Mouse (Mus musculus) kidney, embryonic 15.5 days (tissue): ENCODE data around the gene Ngrn. TPM values are rescaled to one million over a fixed set of nuclear protein-coding genes. Genes with fewer than 3 reads are reported as not detected.

Experiments
- ATAC-seq: fragments of 200-750 bp; cut with Nextera tagmentation; replicated peaks from 2 replicates; pipeline ENCODE4 v1.8.0; 2017; ENCODE audit warnings: moderate TSS enrichment; ENCODE audit not compliant: low FRiP score
- H3K27ac ChIP-seq: fragments of 300-500 bp; sonication (generic); 2 replicates; pipeline ENCODE4 v1.5.1; 2015; ENCODE audit warnings: mild to moderate bottlenecking, inconsistent platforms
- H3K27me3 ChIP-seq: fragments of 300-500 bp; sonication (generic); 2 replicates; pipeline ENCODE4 v1.6.1; 2015; ENCODE audit warnings: inconsistent platforms
- H3K36me3 ChIP-seq: fragments of 300-500 bp; sonication (generic); 2 replicates; pipeline ENCODE4 v1.6.1; 2015; ENCODE audit warnings: inconsistent platforms
- H3K4me1 ChIP-seq: fragments of 300-500 bp; sonication (generic); 2 replicates; pipeline ENCODE4 v1.6.1; 2015; ENCODE audit warnings: inconsistent platforms
- H3K4me2 ChIP-seq: fragments of 300-500 bp; sonication (generic); 2 replicates; pipeline ENCODE4 v1.6.1; 2015; ENCODE audit warnings: moderate library complexity, mild to moderate bottlenecking, inconsistent platforms
- H3K4me3 ChIP-seq: fragments of 300-500 bp; sonication (generic); replicated peaks from 2 replicates; pipeline ENCODE4 v1.5.1; 2015; ENCODE audit warnings: mild to moderate bottlenecking, inconsistent platforms
- H3K9ac ChIP-seq: fragments of 300-500 bp; sonication (generic); 2 replicates; pipeline ENCODE4 v1.6.1; 2015; ENCODE audit warnings: mild to moderate bottlenecking, inconsistent platforms
- H3K9me3 ChIP-seq: fragments of 300-500 bp; sonication (generic); replicated peaks from 2 replicates; pipeline ENCODE4 v1.6.1; 2016; ENCODE audit warnings: inconsistent platforms
- WGBS: fragments of 180-500 bp; shearing (Covaris S2); methylation state at CpG from one replicate; pipeline ENCODE4 v1.1.7; 2015; ENCODE audit warnings: mixed read lengths; 5-methylcytosine and 5-hydroxymethylcytosine counted together
- polyA plus RNA-seq: library from polyadenylated mRNA; unstranded; fragments of >200 nt; fragmentation: Nextera tagmentation; extraction: Ambion mirVana; gene quantifications from 2 replicates; pipeline ENCODE4 v1.2.1, GENCODE M21; 2015

Gene Ngrn
- polyA plus RNA-seq, 1 experiment from 2014 or later: 48.3 TPM

DNA sequence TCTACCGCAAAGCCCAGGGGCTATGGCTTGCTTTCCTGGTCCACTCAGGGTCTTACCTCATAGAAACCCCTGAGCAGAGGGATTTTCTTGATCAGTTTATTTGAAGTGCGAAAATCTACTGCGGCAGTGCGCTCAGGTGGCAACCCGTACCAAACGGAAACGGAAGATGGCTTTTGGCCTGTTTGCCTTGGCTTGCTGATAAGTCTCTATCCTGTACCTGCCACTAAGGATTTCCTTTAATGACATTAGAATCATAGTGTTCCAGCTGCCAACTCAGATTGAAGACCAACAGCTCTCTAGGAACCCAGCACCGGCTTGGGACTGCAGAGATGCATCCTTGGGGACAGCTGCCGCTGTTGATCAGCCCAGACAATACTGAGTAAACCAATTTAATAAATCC is 27.2 kb upstream of the Ngrn start:
- 72% methylated on average over 9 of the region's 9 CpGs for WGBS
- no peak for ATAC-seq

DNA sequence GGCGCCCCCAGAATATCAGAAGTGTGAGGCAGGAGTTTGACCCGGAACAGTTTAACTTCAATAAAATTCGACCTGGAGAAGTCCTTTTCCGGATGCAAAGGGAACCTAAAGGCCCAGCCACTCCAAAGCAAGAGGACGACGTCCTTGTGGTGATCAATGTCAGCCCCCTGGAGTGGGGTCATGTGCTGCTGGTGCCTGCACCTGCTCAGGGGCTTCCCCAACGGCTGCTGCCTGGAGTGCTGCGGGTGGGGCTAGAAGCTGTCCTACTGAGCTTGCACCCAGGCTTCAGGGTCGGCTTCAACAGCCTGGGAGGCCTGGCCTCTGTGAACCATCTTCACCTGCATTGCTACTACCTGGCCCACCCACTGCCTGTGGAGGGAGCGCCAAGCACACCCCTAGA is 22.5 kb upstream of the Ngrn start:
- H3K4me2 ChIP-seq: no peak overlapping the region
- ATAC-seq: no peak
- no peak overlapping the region for H3K4me3 ChIP-seq
- H3K4me1 ChIP-seq: peaks cover 6% of the 10 kb centered on the region
- no peaks in the 10 kb centered on the region for H3K9me3 ChIP-seq
- 89% methylated on average over 10 of the region's 10 CpGs for WGBS
- no peak overlapping the region for H3K27ac ChIP-seq
- H3K9ac ChIP-seq: no peak overlapping the region
- peaks cover 33% of the 10 kb centered on the region for H3K36me3 ChIP-seq
- H3K27me3 ChIP-seq: no peaks in the 10 kb centered on the region

More for the DNA sequence above, 27.2 kb upstream of the Ngrn start:
- Histone ChIP-seq H3K4me3 (peak overlapping the region; percentile 74), H3K36me3 (peaks cover 10% of the 10 kb centered on the region), H3K9me3 (no peaks in the 10 kb centered on the region), H3K9ac (no peak overlapping the region), H3K4me1 (peaks cover 34% of the 10 kb centered on the region), H3K27ac (no peak overlapping the region), H3K4me2 (peak overlapping the region; percentile 90), H3K27me3 (no peaks in the 10 kb centered on the region)

DNA sequence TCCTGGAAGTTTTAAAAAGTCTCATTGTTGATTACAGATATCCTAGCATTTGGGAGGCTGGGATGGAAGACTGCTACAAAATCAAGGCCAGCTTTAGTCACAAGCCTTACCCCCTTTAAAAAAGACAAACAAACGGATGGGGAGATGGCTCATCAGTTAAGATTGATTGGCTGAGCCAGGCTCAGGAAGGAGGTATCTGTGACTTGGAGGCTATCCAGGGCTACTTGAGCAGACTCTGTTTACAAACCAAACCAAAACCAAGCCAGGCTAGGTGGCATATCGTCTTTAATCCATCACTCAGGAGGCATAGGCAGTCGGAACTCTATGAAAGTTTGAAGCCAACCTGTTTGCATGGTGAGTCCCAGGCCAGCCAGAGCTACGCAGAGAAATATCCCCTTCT is 19.4 kb upstream of the Ngrn start:
- H3K4me1 ChIP-seq: no peaks in the 10 kb centered on the region
- H3K27me3 ChIP-seq: no peaks in the 10 kb centered on the region
- H3K36me3 ChIP-seq: peaks cover 33% of the 10 kb centered on the region
- ATAC-seq: no peak
- WGBS: 80% methylated on average over 4 of the region's 4 CpGs
- H3K4me2 ChIP-seq: no peak overlapping the region
- no peak overlapping the region for H3K9ac ChIP-seq
- no peak overlapping the region for H3K4me3 ChIP-seq
- no peaks in the 10 kb centered on the region for H3K9me3 ChIP-seq
- no peak overlapping the region for H3K27ac ChIP-seq

DNA sequence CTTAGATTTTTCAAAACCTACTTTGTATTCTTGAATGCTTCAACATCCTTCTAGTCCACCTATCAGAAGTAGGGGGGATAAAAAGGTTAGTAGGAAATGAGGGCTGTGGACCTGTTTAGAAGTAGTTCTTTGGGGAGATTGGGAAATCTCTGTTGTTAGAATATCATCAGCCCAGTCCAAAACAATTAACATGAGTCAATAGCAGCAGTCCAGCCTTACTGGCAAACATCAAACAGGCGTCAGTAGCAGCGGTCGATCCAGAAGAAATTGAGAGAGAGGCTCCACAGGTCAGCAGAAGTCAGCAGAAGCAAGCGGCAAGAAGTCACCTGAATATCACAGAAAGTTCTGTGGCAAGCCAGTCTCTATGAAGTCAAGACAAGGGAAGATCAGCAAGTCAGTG is 16.2 kb upstream of the Ngrn start:
- no peak overlapping the region for H3K9ac ChIP-seq
- H3K4me2 ChIP-seq: no peak overlapping the region
- no peaks in the 10 kb centered on the region for H3K9me3 ChIP-seq
- 96% methylated on average over 4 of the region's 4 CpGs for WGBS
- H3K4me3 ChIP-seq: no peak overlapping the region
- no peaks in the 10 kb centered on the region for H3K27me3 ChIP-seq
- ATAC-seq: no peak
- H3K27ac ChIP-seq: no peak overlapping the region
- H3K36me3 ChIP-seq: peaks cover 14% of the 10 kb centered on the region
- H3K4me1 ChIP-seq: no peaks in the 10 kb centered on the region

- Histone ChIP-seq H3K27ac (peak within 1 kb of the TSS; percentile 78), H3K4me1 (no peaks in the 10 kb centered on the region), H3K4me2 (peak within 1 kb of the TSS; percentile 65), H3K27me3 (no peaks in the 10 kb centered on the region), H3K9ac (peak within 1 kb of the TSS; percentile 59), H3K36me3 (0 out of 2 replicates have a peak, but pooled peaks cover 4% of the 10 kb centered on the region), H3K4me3 (peak within 1 kb of the TSS; percentile 55), H3K9me3 (no peaks in the 10 kb centered on the region)
- peak; percentile 98 for ATAC-seq
- under 1% methylated on average over 48 of the region's 48 CpGs for WGBS
Measured at GRCm38 (mm10) chr7:80246148-80246721, 14.8 kb upstream of the Ngrn start, which contains the start of gene Ttll13. Gene Ttll13 (plus strand): TSS chr7:80246376.

GRCm38 (mm10) chr7:80246859-80247258 is 14.2 kb upstream of the Ngrn start:
- peak overlapping the region; percentile 59; the same call in 1 of the 2 replicates for H3K9ac ChIP-seq
- H3K4me1 ChIP-seq: no peaks in the 10 kb centered on the region
- no peak for ATAC-seq
- 68% methylated on average over 7 of the region's 7 CpGs for WGBS
- peak overlapping the region; percentile 65 for H3K4me2 ChIP-seq
- no peaks in the 10 kb centered on the region for H3K36me3 ChIP-seq
- H3K9me3 ChIP-seq: no peaks in the 10 kb centered on the region
- H3K27ac ChIP-seq: peak overlapping the region; percentile 78; the same call in 1 of the 2 replicates
- H3K27me3 ChIP-seq: no peaks in the 10 kb centered on the region
- peak overlapping the region; percentile 55 for H3K4me3 ChIP-seq

GRCm38 (mm10) chr7:80252437-80252836 is 8.6 kb upstream of the Ngrn start:
- 74% methylated on average over 7 of the region's 7 CpGs for WGBS
- Histone ChIP-seq H3K27ac (no peak overlapping the region), H3K4me3 (no peak overlapping the region), H3K4me1 (no peaks in the 10 kb centered on the region), H3K9ac (no peak overlapping the region), H3K36me3 (no peaks in the 10 kb centered on the region), H3K9me3 (no peaks in the 10 kb centered on the region), H3K4me2 (no peak overlapping the region), H3K27me3 (peaks cover 4% of the 10 kb centered on the region; the same call in 1 of the 2 replicates)
- ATAC-seq: no peak

DNA sequence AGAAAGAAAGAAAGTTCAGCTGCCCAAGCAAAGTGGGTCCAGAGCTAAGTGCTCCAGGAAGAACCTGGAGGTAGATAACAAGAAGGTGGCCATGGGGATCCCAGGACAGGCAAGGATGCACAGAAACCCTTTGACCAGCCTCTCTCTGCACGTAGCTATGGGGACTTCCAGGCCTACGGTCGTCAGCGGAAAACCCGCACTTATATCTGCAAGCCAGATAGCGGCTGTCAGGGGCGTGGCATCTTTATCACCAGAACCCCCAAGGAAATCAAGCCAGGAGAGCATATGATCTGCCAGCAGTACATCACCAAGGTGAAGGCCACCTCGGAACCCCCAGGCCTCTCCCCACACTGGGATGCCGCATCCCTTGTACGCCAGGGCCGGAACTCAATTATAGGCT is 8.1 kb upstream of the Ngrn start:
- Histone ChIP-seq H3K4me3 (no peak overlapping the region), H3K36me3 (no peaks in the 10 kb centered on the region), H3K4me1 (no peaks in the 10 kb centered on the region), H3K9me3 (no peaks in the 10 kb centered on the region), H3K9ac (no peak overlapping the region), H3K27me3 (peaks cover 4% of the 10 kb centered on the region; the same call in 1 of the 2 replicates), H3K4me2 (no peak overlapping the region), H3K27ac (no peak overlapping the region)
- no peak for ATAC-seq
- WGBS: 86% methylated on average over 11 of the region's 11 CpGs

DNA sequence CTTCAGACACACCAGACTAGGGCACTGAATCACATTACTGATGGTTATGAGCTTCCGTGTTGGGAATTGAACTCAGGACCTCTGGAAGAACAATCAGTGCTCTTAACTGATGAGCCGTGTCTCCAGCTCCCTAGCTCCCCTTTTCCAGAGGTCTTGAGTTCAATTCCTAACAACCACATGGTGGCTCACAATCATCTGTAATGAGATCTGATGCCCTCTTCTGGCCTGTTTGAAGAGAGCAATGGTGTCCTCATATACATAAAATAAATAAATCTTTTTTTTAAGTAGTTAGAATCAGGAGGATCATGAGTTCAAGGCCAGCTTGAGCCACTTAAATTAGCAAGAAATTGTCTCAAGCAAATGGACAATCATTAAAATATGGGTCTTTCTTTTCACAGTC is 5.0 kb upstream of the Ngrn start:
- ATAC-seq: no peak
- H3K36me3 ChIP-seq: no peaks in the 10 kb centered on the region
- H3K9ac ChIP-seq: no peak overlapping the region
- H3K4me1 ChIP-seq: peaks cover 7% of the 10 kb centered on the region; the same call in 1 of the 2 replicates
- no peak overlapping the region for H3K4me2 ChIP-seq
- WGBS: 75% methylated on average over 2 of the region's 2 CpGs
- H3K27ac ChIP-seq: no peak overlapping the region
- peaks cover 16% of the 10 kb centered on the region for H3K27me3 ChIP-seq
- no peaks in the 10 kb centered on the region for H3K9me3 ChIP-seq
- H3K4me3 ChIP-seq: no peak overlapping the region

DNA sequence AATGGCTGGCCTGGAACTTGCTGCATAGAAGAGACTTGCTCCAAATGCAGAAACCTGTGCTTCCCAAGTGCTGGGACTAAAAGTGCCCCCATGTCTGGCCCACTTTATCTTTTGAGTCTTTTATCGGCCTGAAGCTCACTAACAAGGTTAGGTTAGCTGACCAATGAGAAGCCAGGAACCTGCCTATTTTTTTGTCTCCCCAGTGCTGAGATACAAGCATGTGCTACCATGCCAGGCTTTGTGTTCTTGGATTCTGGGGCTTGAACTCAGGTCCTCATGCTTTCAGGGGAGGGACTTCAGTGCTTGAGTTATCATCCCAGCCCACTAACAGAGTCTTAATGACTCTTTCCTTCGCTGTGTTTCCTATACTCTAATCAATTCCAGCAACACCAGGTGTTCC is 3.3 kb upstream of the Ngrn start:
- peaks cover 16% of the 10 kb centered on the region for H3K27me3 ChIP-seq
- no peak overlapping the region for H3K4me2 ChIP-seq
- no peak overlapping the region for H3K4me3 ChIP-seq
- no peak overlapping the region for H3K27ac ChIP-seq
- peaks cover 17% of the 10 kb centered on the region for H3K4me1 ChIP-seq
- ATAC-seq: no peak
- no peaks in the 10 kb centered on the region for H3K36me3 ChIP-seq
- WGBS: 73% methylated on average over 2 of the region's 2 CpGs
- no peaks in the 10 kb centered on the region for H3K9me3 ChIP-seq
- H3K9ac ChIP-seq: no peak overlapping the region

GRCm38 (mm10) chr7:80261372-80261990 is 466 bp downstream of the Ngrn start:
- Histone ChIP-seq H3K9ac (peak overlapping the region; percentile 92), H3K4me1 (peaks cover 17% of the 10 kb centered on the region), H3K9me3 (no peaks in the 10 kb centered on the region), H3K4me3 (peak overlapping the region; percentile 95), H3K27me3 (peaks cover 12% of the 10 kb centered on the region), H3K27ac (peak overlapping the region; percentile 86), H3K4me2 (peak overlapping the region; percentile 70), H3K36me3 (peaks cover 35% of the 10 kb centered on the region)
- under 1% methylated on average over 32 of the region's 32 CpGs for WGBS
- ATAC-seq: no peak; the same call in 1 of the 2 replicates

- no peak overlapping the region for H3K9ac ChIP-seq
- peaks cover 26% of the 10 kb centered on the region for H3K4me1 ChIP-seq
- no peak overlapping the region for H3K4me3 ChIP-seq
- H3K4me2 ChIP-seq: no peak overlapping the region
- H3K9me3 ChIP-seq: no peaks in the 10 kb centered on the region
- peaks cover 44% of the 10 kb centered on the region for H3K36me3 ChIP-seq
- H3K27me3 ChIP-seq: peaks cover 5% of the 10 kb centered on the region
- H3K27ac ChIP-seq: no peak overlapping the region
- 91% methylated on average over 12 of the region's 12 CpGs for whole genome bisulfite sequencing
- no peak for ATAC-seq
Measured at GRCm38 (mm10) chr7:80264606-80265005, 3.6 kb downstream of the Ngrn start.
